Mouse (Mus musculus) fibroblast of lung, adult 2 months (primary cell): Measurements from ENCODE around the gene Gm14085.

Experiments used
- DNase-seq: peaks from one replicate; pipeline ENCODE4 v3.0.0-alpha.2; 2011; ENCODE audit warnings: low read depth

Gm14085 gene

DNA sequence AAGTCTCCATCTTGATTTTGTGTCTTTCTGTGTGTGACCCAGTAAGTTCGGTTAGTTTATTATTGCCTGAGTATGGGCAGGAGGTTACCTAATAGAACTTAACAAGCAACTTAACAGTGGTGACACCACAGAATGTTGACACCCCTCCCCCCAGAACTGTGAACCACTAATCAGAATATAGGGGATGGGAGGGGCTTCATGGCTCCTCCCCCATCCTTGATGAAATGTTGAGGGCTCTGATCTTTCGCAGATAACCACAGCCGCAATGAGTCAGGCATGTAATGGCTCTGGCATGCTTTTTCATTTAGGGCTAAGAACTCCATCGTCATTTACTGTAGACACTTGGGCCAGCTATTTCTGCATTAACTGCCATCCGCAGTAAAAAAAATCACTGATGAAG, 76.5 kb downstream of the Gm14085 start:
- DNase-seq = no peak

GRCm38 (mm10) chr2:122562251-122562650, 77.5 kb downstream of the Gm14085 start:
- no peak for DNase-seq

GRCm38 (mm10) chr2:122569439-122569838, 84.7 kb downstream of the Gm14085 start:
- no peak for DNase-seq

GRCm38 (mm10) chr2:122570430-122570829, 85.7 kb downstream of the Gm14085 start:
- DNase-seq = no peak

GRCm38 (mm10) chr2:122571326-122571725, 86.6 kb downstream of the Gm14085 start:
- no peak for DNase-seq

GRCm38 (mm10) chr2:122572438-122572837, 87.7 kb downstream of the Gm14085 start:
- no peak for DNase-seq

GRCm38 (mm10) chr2:122575470-122575869, 90.7 kb downstream of the Gm14085 start:
- DNase-seq = no peak

- DNase-seq = no peak
Observed at GRCm38 (mm10) chr2:122576295-122576694, 91.6 kb downstream of the Gm14085 start.

DNA sequence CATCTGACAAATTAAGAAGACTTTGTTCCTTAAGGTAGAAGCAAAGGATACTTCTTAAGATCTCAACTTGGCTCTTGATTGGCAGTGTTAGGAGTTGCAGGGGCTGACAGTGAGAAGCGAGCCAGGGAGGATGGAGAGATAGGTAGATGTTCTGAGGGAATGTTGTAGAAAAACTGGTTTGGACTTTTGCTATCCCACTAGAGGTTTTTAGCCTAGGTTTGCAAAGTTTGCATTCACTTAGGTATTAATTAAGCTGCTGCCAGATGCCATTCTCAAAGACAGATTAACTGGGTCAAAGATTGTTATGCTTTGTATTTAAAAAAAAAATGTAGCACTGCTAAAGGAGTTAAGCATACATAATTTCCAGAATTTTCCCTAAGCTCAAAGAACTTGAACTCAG, 92.6 kb downstream of the Gm14085 start:
- DNase-seq = no peak
